Mouse (Mus musculus) forebrain, embryonic 11.5 days (tissue): ENCODE measurements at regions not wholly inside any gene's neighbourhood (a gene's known extent, or its start where the extent isn't known, plus 50 kb on each side); places are given as distances from the start of the nearest gene placed in this dataset.

ENCODE experiments used
- ATAC-seq: fragments of 200-750 bp; cut with Nextera tagmentation; replicated peaks from 2 replicates; pipeline ENCODE4 v1.8.0; 2017; ENCODE audit warnings: moderate TSS enrichment; ENCODE audit not compliant: low FRiP score
- DNase-seq: peaks from one replicate; pipeline ENCODE4 v3.0.0-alpha.2; 2017; ENCODE audit warnings: low spot score
- H3K27ac ChIP-seq: fragments of 300-500 bp; sonication (generic); 2 replicates; pipeline ENCODE4 v1.5.1; 2014; ENCODE audit warnings: low read depth, low read length
- H3K27me3 ChIP-seq: fragments of 300-500 bp; sonication (generic); 2 replicates; pipeline ENCODE4 v1.6.1; 2014; ENCODE audit warnings: mild to moderate bottlenecking, low read length, mixed read lengths; ENCODE audit not compliant: control insufficient read depth, insufficient read depth
- H3K36me3 ChIP-seq: fragments of 300-500 bp; sonication (generic); 2 replicates; pipeline ENCODE4 v1.6.1; 2014; ENCODE audit warnings: mild to moderate bottlenecking, low read length, moderate library complexity, mixed read lengths; ENCODE audit not compliant: control insufficient read depth, insufficient read depth
- H3K4me1 ChIP-seq: fragments of 300-500 bp; sonication (generic); replicated peaks from 2 replicates; pipeline ENCODE4 v1.6.1; 2014; ENCODE audit warnings: low read length, mixed read lengths; ENCODE audit not compliant: control insufficient read depth, insufficient read depth
- H3K4me2 ChIP-seq: fragments of 300-500 bp; sonication (generic); 2 replicates; pipeline ENCODE4 v1.6.1; 2014; ENCODE audit warnings: low read depth, mild to moderate bottlenecking, low read length, moderate library complexity, mixed read lengths; ENCODE audit not compliant: severe bottlenecking
- H3K4me3 ChIP-seq: fragments of 300-500 bp; sonication (generic); 2 replicates; pipeline ENCODE4 v1.5.1; 2014; ENCODE audit warnings: low read depth, low read length
- H3K9ac ChIP-seq: fragments of 300-500 bp; sonication (generic); 2 replicates; pipeline ENCODE4 v1.6.1; 2014; ENCODE audit warnings: low read length
- H3K9me3 ChIP-seq: fragments of 300-500 bp; sonication (generic); 2 replicates; pipeline ENCODE4 v1.6.1; 2016; ENCODE audit warnings: low read length, mixed read lengths; ENCODE audit not compliant: control insufficient read depth
- WGBS: fragments of 180-500 bp; shearing (Covaris S2); extraction: QIAGEN DNeasy Blood & Tissue Kit; methylation state at CpG from one replicate; pipeline ENCODE4 v1.1.7; 2014; 5-methylcytosine and 5-hydroxymethylcytosine counted together

DNA sequence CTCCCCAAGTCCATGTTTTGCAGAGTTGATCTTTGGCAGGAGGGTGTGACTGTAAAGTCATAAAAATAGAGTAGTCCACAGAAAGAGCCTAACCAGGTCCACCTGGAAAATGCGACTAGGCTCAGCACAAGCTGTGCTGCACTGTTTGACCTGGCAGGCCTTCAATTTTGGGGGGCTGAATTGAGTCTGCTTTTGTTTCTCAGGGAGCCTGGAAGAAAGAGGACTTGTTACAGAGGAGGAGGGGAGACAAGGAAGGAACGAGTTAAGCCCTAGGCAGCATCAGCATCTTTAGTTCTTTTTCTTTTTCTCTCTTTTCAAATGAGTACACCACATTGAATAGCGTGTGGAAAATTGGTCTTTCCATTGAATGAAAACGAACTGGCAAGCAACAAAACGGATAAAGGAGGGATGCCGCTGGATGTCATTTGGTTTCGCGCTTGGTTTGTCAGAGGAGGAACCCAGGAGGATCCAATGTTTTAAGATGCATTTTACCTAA, 516.1 kb downstream of the Gja1 start:
- H3K9me3 ChIP-seq, result no peaks in the 10 kb centered on the region
- no peaks in the 10 kb centered on the region for H3K36me3 ChIP-seq
- peak; percentile 71 for ATAC-seq
- peak overlapping the region; percentile 11; the same call in 1 of the 2 replicates for H3K4me2 ChIP-seq
- peak overlapping the region; percentile 6; the same call in 1 of the 2 replicates for H3K9ac ChIP-seq
- no peak for DNase-seq
- 6% methylated on average over 8 of the region's 8 CpGs for WGBS
- no peaks in the 10 kb centered on the region for H3K27me3 ChIP-seq
- no peak overlapping the region for H3K4me3 ChIP-seq
- H3K4me1 ChIP-seq, result 0 out of 2 replicates have a peak, but pooled peaks cover 2% of the 10 kb centered on the region
- H3K27ac ChIP-seq, result peak overlapping the region; percentile 46; the same call in 1 of the 2 replicates

DNA sequence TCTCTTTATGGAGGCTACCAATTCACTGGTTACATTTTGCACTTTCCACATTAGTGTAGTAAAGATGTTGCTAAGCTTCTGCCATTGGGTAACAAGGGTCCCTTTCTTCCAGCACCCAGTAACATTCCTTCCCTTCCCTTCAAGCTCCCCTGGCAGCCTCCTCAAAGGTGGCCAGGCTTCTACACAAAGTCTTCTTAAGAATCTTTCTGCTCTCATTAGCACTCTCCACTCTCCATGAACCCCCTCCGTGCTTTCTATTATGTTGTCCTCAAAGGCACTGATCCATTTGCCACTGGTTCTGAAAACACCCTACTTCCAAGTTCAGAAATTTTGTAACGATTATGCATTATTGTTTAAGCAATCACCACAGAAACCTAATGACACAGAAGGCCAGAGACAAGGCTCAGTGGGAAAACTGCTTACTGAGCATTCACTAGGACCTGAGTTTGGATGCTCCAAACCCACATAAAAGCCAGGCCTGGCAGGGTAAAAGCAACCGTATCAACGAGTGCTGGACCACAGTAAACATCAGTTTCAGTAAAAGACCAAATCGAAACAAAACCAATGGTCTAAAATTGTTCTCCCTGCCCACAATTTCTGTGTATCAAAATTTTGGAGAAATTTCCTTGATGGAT, 522.6 kb downstream of the Gja1 start:
- Histone ChIP-seq H3K4me3 (no peak overlapping the region), H3K27me3 (no peaks in the 10 kb centered on the region), H3K9me3 (no peaks in the 10 kb centered on the region), H3K36me3 (no peaks in the 10 kb centered on the region), H3K9ac (no peak overlapping the region), H3K27ac (no peak overlapping the region), H3K4me1 (no peaks in the 10 kb centered on the region), H3K4me2 (no peak overlapping the region)
- WGBS, result 33% methylated on average over 5 of the region's 5 CpGs
- DNase-seq (no peak), ATAC-seq (0 out of 2 replicates have a peak, but pooled peaks have one; percentile 30)

DNA sequence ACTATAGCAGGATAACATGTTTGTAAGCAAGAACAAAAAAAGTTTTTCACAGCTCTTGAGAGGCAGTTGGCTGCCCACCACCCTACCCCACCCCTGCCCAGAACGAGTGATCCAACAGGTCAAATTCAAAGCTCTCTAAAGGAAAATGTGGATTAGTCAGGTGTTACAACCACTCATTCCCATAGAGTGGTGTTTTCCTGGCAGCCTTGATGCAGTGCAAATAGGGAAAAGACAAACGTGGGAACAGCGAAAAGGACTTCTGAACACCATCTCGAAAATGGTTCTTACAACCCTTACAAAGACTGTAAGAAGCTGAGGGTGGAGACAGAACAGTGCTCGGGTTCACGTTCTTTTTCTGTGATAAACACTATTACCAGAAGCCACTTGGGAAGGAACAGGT, 523.8 kb downstream of the Gja1 start:
- Histone ChIP-seq H3K27ac (no peak overlapping the region), H3K27me3 (no peaks in the 10 kb centered on the region), H3K4me3 (no peak overlapping the region), H3K4me1 (no peaks in the 10 kb centered on the region), H3K9me3 (no peaks in the 10 kb centered on the region), H3K4me2 (no peak overlapping the region), H3K36me3 (no peaks in the 10 kb centered on the region), H3K9ac (no peak overlapping the region)
- 85% methylated on average over 6 of the region's 6 CpGs for WGBS
- ATAC-seq (no peak), DNase-seq (no peak)

DNA sequence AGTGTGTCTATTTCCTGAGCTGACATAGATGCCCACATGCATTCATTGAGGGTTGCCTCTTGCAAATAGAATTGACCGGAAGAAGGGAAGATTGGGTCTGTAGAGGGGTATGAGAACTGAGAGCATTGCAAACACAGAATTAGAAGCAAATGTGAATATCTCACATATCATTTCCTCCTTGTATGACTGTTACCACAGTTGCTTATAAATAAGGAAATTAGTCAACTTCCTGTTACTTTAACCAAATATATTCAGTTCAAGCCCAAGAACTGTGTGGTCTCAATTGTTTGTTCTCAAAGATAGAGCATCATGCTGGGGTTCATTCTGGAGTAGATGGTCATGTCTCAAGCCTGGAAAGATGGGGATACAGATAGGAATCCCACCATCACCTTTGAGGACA, 535.6 kb downstream of the Gja1 start:
- ATAC-seq (no peak), DNase-seq (no peak)
- Histone ChIP-seq H3K27ac (no peak overlapping the region), H3K4me3 (no peak overlapping the region), H3K36me3 (no peaks in the 10 kb centered on the region), H3K27me3 (no peaks in the 10 kb centered on the region), H3K4me2 (no peak overlapping the region), H3K4me1 (no peaks in the 10 kb centered on the region), H3K9me3 (no peaks in the 10 kb centered on the region), H3K9ac (no peak overlapping the region)
- WGBS, result 88% methylated on average over 1 of the region's 1 CpGs

DNA sequence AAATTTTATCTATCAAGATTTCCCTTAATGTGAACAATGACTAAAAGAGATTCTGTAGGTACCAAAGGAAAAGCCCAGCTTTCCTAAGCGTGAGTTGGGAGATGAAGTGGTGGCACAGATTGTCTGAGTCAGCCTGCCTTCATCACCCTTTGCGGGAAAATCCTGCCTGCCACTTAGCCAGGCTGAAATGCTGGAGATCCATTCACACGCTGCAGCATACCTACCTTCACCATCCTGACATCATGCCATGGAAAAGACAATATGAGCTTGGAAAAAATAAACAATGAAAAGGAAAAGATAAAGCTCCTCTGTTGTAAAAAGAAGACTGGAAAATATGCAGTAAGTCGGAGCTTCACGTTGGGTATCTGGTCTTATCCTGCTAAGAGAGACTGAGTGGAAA, 537.0 kb downstream of the Gja1 start:
- ATAC-seq, result no peak

DNA sequence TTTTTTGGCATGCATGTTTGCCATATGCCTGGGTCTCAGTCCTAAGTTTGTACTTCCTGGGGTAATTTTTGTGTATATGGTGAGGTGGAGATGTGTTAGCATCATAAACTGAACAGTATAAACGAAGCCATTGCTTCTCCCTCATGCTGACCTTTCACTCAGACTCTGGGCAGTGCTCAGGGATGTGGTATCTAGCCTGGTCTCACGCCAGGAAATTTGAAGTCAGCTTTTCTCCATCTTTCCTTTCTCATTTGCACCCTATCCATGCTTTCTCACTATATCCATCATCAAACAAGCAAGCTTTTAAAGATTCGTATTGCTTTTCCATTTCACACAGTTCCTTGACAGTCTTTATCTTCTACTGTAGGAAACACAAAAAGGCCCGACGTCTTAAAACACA, 541.3 kb downstream of the Gja1 start:
- Histone ChIP-seq H3K4me1 (no peaks in the 10 kb centered on the region), H3K27ac (no peak overlapping the region), H3K27me3 (no peaks in the 10 kb centered on the region), H3K9ac (no peak overlapping the region), H3K9me3 (no peaks in the 10 kb centered on the region), H3K36me3 (no peaks in the 10 kb centered on the region), H3K4me2 (no peak overlapping the region), H3K4me3 (no peak overlapping the region)
- no peak for DNase-seq
- WGBS, result 85% methylated on average over 5 of the region's 5 CpGs
- no peak for ATAC-seq

More for the DNA sequence above, 537.0 kb downstream of the Gja1 start:
- Histone ChIP-seq H3K4me1 (no peaks in the 10 kb centered on the region), H3K27me3 (no peaks in the 10 kb centered on the region), H3K27ac (no peak overlapping the region), H3K4me3 (no peak overlapping the region), H3K9ac (no peak overlapping the region), H3K36me3 (no peaks in the 10 kb centered on the region), H3K4me2 (no peak overlapping the region), H3K9me3 (no peaks in the 10 kb centered on the region)
- no peak for DNase-seq
- WGBS, result 84% methylated on average over 5 of the region's 5 CpGs

DNA sequence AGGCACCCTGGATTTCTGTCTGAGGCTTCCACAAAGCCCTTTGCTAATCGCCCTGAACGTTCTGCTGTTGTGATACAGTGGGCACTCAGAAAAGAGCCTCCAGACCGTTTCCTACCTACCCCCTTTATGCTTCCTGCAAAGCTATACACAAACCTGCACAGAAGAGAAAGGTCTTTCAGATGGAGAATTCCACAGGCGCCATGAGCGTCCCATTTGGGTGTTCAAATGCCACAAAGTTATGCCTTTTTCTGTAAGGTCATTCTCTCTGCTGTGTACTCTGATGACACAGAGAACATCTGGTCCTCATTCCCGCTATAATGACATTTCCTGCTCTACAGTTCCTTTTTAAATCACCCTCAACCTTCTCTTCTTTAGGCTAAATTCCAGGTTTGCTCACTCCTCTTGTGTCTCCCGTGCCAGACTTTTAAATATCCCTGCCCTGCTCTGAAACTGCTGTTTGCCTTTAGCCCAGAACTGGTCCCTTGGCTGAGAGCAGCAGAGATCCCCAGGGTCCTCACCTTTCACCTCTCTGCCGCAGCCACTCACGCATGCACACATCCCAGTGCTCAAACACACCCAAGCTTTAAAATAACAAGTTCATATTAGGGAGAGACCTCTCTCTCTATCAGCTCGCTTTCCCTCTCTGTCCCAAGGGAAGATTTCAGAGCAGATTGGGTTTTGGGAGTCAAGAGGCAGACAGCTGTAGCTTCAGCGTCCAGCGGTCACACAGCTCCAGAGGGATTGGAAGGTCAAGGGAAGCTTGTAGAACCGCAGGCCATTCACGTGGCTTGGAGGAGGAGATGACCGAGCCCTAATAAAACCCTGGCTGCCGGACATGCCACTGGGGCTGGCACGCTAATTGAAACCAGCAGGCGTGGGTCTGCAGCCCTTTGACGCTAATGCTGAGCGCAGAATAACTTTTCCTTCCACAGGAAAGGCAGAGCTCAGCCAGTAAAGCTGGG, 543.9 kb downstream of the Gja1 start:
- DNase-seq, result peak; percentile 70
- H3K27me3 ChIP-seq, result no peaks in the 10 kb centered on the region
- no peaks in the 10 kb centered on the region for H3K4me1 ChIP-seq
- peak overlapping the region; percentile 37; the same call in 1 of the 2 replicates for H3K27ac ChIP-seq
- ATAC-seq, result 0 out of 2 replicates have a peak, but pooled peaks have one; percentile 42
- no peaks in the 10 kb centered on the region for H3K36me3 ChIP-seq
- H3K9me3 ChIP-seq, result no peaks in the 10 kb centered on the region
- no peak overlapping the region for H3K4me2 ChIP-seq
- H3K9ac ChIP-seq, result no peak overlapping the region
- no peak overlapping the region for H3K4me3 ChIP-seq
- WGBS, result 53% methylated on average over 20 of the region's 20 CpGs

DNA sequence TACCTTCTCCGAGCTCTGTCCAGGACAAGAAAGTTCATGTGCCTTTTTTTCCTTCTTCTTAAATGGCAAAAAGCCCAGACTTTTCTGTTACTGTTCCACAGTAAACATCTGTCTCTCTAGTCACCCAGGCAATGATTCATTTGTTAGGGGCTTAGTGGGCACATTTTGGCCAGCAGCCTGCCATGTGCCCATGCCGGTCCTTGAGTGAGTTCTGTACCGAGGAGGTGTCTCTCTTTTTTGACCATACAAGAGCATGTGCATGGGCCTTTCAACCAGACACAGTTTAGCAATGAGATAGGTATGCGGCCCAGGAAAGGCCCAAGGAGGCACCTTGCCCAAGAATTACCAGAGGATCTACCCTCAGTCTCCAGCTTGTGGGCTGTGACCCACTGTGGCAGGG, 551.0 kb upstream of the Hsf2 start:
- Histone ChIP-seq H3K4me2 (no peak overlapping the region), H3K36me3 (no peaks in the 10 kb centered on the region), H3K9me3 (no peaks in the 10 kb centered on the region), H3K4me3 (no peak overlapping the region), H3K27ac (no peak overlapping the region), H3K9ac (no peak overlapping the region), H3K27me3 (no peaks in the 10 kb centered on the region), H3K4me1 (no peaks in the 10 kb centered on the region)
- ATAC-seq (no peak), DNase-seq (no peak)
- 95% methylated on average over 4 of the region's 4 CpGs for WGBS
